Mouse (Mus musculus) adrenal gland (tissue): ENCODE measurements around the gene Gm16485.

Experiments
- intact Hi-C: fragments of 180-260 bp; cut with DNase I; formaldehyde crosslinking; loops from one replicate; pipeline ENCODE4 v1.15.1; 2025
- long read RNA-seq, 2 experiments: library from polyadenylated mRNA; unstranded; transcript quantifications; one replicate each; pipeline ENCODE4 v2.0.0; 2020; ENCODE audit warnings: borderline replicate concordance in 1 of 2; ENCODE audit not compliant: insufficient replicate concordance in 1 of 2

Gene Gm16485
- long read RNA-seq, experiment 1 = 0 reads
- long read RNA-seq, experiment 2 = 0 reads

- intact Hi-C loops = no loop called here
These were observed at the start of gene Gm16485 for GRCm38 (mm10) chr9:8971491-8971890. Gm16485 (plus strand) TSS chr9:8971791.

GRCm38 (mm10) chr9:8927561-8927960 lies 44.0 kb upstream of the Gm16485 start:
- intact Hi-C loops = no loop called here

- intact Hi-C loops = no loop called here
These were observed 33.8 kb upstream of the Gm16485 start for GRCm38 (mm10) chr9:8937753-8938152.

GRCm38 (mm10) chr9:8953306-8953705 lies 18.3 kb upstream of the Gm16485 start:
- intact Hi-C loops = no loop called here

GRCm38 (mm10) chr9:8964512-8965133 lies 7.0 kb upstream of the Gm16485 start:
- intact Hi-C loops = loop anchor here (1.0 to 2.0 kb wide), 2 partner anchors 264 to 738 kb away; no protein-coding TSS in a partner anchor

GRCm38 (mm10) chr9:8970240-8970639 lies 1.4 kb upstream of the Gm16485 start:
- intact Hi-C loops = no loop called here

- intact Hi-C loops = no loop called here
These were observed 6.2 kb downstream of the Gm16485 start for GRCm38 (mm10) chr9:8977775-8978174.

GRCm38 (mm10) chr9:8982315-8982714 lies 10.7 kb downstream of the Gm16485 start:
- intact Hi-C loops = no loop called here

GRCm38 (mm10) chr9:8996494-8996893 lies 24.9 kb downstream of the Gm16485 start:
- intact Hi-C loops = no loop called here

- intact Hi-C loops = no loop called here
These were observed 29.6 kb downstream of the Gm16485 start for GRCm38 (mm10) chr9:9001170-9001569.

- intact Hi-C loops = no loop called here
These were observed 43.5 kb downstream of the Gm16485 start for GRCm38 (mm10) chr9:9015108-9015507.
